Mouse (Mus musculus) heart, postnatal 10 days (tissue): ENCODE data around the gene 5730409E04Rik. TPM values are rescaled to one million over a fixed set of nuclear protein-coding genes. Genes with fewer than 3 reads are reported as not detected.
A peak's percentile ranks its signal among the peaks of the same experiment; 100 is the strongest.

Source experiments
- DNase-seq, 2 experiments: peaks; one replicate each; pipeline ENCODE4 v3.0.0; 2021
- intact Hi-C: fragments of 180-260 bp; cut with DNase I; formaldehyde crosslinking; loops from one replicate; pipeline ENCODE4 v1.15.1; 2025
- microRNA-seq, 2 experiments: library from miRNA; unstranded; fragments of <30 nt; microRNA quantifications; one replicate each; pipeline ENCODE4 v1.2.0; 2022
- total RNA-seq, 2 experiments: library from RNA; stranded (reverse); gene quantifications; 2 replicates each; pipeline ENCODE4 v1.2.3; 2021

5730409E04Rik gene
- total RNA-seq, 2 experiments from 2014 or later, result 8.7 to 9.1 TPM

DNA sequence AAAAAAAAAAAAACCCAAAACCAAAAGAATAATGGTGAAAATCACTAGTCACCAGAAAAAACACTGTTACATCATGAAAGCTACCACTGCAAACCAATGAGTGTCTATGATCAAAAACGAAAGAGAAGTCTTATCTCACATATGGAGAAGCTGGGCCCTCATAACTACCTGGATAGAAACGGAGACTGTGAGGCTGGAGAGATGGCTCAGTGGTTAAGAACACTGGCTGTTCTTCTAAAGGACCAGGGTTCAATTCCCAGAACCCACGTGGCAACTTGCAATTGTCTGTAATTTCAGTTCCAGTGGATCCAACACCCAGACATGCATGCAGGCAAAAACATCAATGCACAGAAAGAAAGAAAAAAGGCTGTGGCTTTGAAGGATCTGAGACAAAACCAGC lies 23.1 kb downstream of the 5730409E04Rik start:
- DNase-seq, result no peak
- intact Hi-C loops, result loop anchor here (1.0 to 2.0 kb wide), 2 partner anchors 108 to 208 kb away; no protein-coding TSS in a partner anchor

DNA sequence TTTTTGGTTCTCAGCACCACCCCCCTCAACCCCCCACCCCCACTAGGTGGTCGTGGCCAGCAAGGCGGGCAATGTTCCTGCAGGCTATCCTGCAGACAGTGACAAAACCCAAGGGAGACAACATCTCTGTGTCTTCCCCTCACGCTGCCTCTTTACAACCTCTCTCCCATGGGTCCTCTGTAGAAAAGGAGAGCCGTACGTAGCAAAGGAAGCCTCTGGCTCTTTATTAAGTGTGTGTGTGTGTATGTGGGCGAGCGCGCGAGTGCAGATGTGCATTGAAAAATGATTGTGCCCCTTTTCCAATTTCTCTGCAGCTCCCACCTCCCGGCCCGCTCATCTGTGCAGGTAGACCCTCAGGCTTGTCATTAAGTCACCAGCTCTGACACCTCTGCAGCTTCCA lies 26.7 kb downstream of the 5730409E04Rik start:
- intact Hi-C loops, result no loop called here

DNA sequence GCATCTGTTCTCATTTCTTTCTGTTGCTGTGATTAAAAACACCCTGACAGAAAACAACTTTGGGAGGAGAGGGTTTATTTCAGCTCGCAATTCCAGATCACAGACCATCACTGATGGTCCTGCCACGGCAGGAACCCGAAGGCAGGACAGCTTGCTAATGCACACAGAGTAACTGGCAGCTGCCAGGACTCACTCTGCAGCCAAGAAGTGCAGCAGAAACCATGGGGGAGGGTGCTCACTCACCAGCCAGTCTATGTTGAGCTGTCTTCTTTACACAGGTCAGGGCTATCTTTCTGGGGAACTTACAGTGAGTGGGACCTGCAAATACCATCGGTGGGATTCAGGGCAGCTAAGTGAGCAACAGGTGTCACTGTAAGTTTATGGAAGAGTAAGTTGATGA lies 27.8 kb downstream of the 5730409E04Rik start:
- DNase-seq, result no peak
- intact Hi-C loops, result no loop called here

More for the DNA sequence above, 26.7 kb downstream of the 5730409E04Rik start:
- no peak for DNase-seq

DNA sequence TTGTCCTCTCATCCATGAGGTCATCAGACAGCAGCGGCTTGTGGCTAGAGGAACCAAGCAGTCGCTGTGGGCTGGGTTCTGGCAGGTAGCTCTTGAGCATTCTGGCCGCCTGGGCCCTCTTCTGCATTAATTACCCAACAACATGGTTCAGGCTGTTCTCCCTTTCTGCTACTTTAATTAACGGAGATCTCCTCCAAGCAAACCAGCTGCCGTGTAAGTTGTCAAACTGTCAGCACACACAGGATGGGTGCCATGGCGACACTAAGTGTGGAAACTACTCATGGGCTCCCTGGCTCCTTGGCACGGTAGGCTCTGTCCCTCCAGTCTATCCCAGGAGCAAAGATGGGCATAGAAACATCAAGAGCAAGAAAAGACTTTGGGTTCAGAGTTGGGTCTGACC lies 29.7 kb downstream of the 5730409E04Rik start:
- DNase-seq, result no peak
- intact Hi-C loops, result no loop called here

DNA sequence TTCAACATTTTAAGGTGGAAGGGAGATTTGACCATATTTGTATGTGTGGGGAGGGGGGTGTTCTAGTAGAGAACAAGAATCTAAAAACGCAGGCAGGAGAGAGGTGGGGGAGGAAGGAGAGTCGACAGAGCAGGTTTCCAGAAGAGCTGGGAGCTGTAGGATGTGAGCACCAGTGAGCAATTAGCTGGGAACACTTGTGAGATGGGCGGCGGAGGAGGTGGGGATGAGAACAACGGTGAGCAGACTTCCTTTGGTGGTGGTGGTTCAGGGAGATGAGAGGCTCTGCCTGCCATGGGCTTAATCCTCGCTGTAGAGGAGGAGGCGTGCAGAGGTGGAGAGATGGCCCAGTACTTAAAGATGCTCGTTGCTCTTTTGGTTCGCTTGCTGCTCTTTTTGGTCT lies 32.3 kb downstream of the 5730409E04Rik start:
- no peak for DNase-seq
- intact Hi-C loops, result no loop called here

DNA sequence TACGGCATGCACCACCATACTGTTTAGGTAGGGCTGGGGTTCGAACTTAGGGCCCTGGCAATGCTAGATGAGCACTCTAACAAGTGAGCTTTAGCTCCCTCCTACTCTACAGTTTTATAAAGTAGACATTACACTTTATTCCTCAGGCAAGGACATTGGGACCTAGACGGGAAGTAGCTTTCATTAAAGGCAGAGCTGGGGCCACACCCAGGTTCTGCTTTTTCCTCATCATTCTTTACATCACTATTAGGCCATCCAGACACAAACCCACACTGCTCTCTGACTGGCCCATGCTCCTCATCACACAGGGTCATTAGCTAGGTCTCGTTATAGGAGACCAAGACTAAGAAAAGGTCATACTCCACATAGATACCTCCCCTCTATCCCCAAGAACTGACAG lies 34.2 kb downstream of the 5730409E04Rik start:
- DNase-seq, result no peak
- intact Hi-C loops, result no loop called here

DNA sequence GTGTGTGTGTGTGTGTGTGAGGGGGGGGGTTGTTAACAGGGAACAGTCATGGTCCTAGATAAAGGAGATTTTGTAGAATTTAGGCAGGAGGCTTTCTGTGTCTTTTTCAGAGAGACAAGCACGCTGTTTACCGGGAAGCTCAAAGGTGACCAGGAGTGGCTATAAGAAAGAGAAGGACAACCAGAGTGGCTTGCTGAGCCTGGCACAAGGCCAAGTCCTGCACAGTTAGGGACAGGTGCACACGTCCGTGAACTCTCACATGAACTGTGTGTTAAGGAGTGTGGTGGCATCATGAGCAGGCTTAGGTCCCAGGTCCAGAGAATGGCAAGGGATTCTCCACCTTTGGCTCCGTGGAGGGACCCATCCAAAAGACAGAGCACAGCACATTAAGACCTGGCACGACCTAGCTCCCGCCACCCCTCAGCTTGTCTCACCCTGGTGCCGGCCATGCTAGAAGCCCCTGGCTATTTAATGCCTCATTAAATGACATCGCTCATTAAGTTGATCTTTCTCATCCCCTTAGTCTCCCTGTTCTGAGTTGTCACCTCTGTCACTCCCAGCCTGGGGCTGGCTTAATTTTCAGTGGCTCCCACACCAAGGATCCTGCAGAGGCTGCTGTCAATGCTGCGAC lies 34.8 kb downstream of the 5730409E04Rik start:
- DNase-seq, result no peak
- intact Hi-C loops, result no loop called here

DNA sequence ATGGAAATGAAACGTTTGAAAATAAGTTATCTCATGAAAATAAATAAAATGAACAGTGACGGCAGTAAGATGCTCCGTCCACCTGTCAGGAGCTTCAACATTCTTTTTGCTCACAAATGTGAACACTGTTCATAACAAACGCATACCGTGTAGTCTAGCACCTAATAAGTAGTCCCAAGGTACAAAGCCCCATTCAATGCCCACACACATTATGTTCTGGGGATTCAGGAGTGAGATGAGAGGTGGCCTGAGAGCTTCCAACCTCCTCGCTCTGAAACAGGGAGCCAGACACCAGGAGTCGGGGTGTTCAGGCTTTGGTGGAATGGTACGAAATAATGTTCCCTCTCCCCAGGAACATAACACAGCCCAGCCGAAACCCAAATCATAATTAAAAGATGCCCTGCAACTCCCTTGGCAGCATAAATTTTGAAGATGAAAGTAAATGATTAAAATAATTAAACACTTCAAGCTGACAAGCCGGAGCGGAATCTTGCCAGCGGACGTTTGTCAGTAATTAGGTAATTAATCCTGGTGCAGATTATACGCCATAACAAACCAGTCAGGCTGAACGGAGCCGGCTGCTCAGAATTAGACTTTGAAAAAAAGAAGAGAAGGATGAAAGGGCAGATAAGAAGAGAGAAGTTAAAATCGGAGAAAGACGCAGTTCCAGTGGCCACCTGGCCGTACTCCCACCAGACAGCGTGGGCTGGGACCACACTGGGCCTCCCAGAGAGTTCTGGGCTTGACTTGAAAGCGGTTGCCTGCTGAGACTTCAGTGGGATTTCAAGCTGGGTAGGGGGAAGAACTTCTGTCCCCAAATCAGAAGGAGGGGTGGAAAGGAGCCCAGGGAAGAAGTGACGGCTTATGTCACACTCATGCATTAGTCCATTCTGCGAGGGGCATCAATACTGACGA lies 38.6 kb downstream of the 5730409E04Rik start:
- DNase-seq, result no peak

DNA sequence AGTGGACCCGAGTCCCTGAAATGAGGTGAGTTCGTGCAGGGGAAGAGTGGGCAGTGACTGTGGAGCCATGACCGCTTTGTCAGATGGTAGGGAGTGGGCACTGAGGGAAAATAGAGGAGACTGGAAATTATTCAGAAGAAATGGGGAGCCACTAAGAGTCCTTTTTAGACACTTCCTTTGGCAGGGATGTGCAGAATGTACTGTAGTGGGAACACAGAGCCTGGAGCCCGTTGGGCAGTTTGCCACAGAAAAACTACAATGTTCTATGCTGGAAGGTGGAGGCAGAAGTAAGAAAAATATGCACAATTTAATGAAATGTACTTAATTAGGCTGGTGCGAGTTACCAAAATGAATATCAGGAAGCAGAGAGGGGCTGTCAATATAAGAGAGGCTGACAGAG lies 43.5 kb downstream of the 5730409E04Rik start:
- no peak for DNase-seq
- intact Hi-C loops, result no loop called here

More for the DNA sequence above, 38.6 kb downstream of the 5730409E04Rik start:
- intact Hi-C loops, result no loop called here

DNA sequence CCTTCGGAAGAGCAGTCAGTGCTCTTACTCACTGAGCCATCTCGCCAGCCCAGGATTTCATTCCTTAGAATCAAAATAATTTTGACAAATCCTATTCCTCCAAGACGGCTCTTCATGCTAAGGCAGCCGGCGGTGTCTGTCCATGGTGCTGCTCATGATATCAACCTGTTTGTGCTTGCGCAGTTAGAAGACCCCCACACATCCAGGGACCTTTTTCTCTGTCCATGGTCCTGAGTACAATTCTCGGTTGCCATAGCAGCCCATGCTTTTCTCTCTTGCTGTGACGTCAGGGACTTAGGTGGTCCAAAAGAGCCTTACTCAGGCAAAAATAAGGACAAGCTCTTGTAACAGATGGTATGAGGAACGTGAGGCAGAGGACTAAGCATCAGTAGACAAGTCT lies 45.7 kb downstream of the 5730409E04Rik start:
- intact Hi-C loops, result no loop called here
- peak; percentile 15 to 38 for DNase-seq

DNA sequence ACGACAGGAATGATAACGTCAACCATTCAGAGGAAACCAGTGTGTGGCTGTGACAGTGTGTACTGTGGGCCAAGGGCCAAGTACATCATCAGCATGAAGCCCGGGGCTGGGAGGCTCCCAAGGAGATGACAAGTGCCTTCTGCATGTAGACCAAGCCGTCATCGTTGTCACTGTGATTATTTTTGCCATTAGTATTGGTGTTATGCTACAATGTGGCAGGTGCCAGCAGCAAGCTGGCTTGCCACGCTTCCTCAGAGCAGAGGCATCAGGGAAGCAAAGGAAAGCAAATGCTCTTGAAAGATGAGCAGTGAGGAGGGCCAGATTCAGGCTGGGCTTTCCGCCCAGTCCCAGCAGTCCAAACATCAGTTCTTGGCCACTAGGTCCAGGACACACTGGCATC lies 51.6 kb downstream of the 5730409E04Rik start:
- intact Hi-C loops, result no loop called here
- DNase-seq, result no peak

Small RNAs within 50 kb of the gene (microRNA-seq; reads per million reads assigned to microRNA genes)
- 0 to 1.7 reads per million in 2 experiments for gene Mir7119

Other genes starting within 250 kb of the 5730409E04Rik start
- 10 to 100 TPM; 13.0 to 14.8 TPM for gene Ago3, start 180.3 kb upstream of the 5730409E04Rik start, total RNA-seq
- 10 to 100 TPM; 16.0 to 18.6 TPM for gene Ago1, start 141.2 kb upstream of the 5730409E04Rik start, total RNA-seq
- 1 to 10 TPM; 4.1 to 5.8 TPM for gene Ago4, start 76.3 kb upstream of the 5730409E04Rik start, total RNA-seq
- gene Clspn, start 52.9 kb upstream of the 5730409E04Rik start, total RNA-seq, result 1 to 10 TPM; 5.9 to 8.2 TPM
- 100 to 1,000 TPM; 148 to 157 TPM for gene Psmb2, start 67.8 kb downstream of the 5730409E04Rik start, total RNA-seq
- gene Tfap2e, start 126.4 kb downstream of the 5730409E04Rik start, total RNA-seq, result not detected
- 10 to 100 TPM; 15.3 to 17.2 TPM for gene Ncdn, start 143.6 kb downstream of the 5730409E04Rik start, total RNA-seq
- 10 to 100 TPM; 26.2 to 31.6 TPM for gene AU040320, start 143.7 kb downstream of the 5730409E04Rik start, total RNA-seq